Mouse (Mus musculus) MEL (cell line): Measurements from ENCODE around the gene Gatad2b. TPM values are rescaled to one million over a fixed set of nuclear protein-coding genes. Genes with fewer than 3 reads are reported as not detected.

Experiments
- DNase-seq: peaks from one replicate; pipeline ENCODE4 v3.0.0; 2011; ENCODE audit warnings: low read depth, low spot score
- H3K27ac ChIP-seq: 2 replicates; pipeline ENCODE4 v1.5.1; 2012; ENCODE audit warnings: low read depth, mild to moderate bottlenecking, control low read depth, low read length, moderate library complexity; ENCODE audit not compliant: control insufficient read depth
- H3K27me3 ChIP-seq, 2 experiments: fragments of 150-350 bp in 1 of 2; sonication (generic) in 1 of 2; 2 replicates each; pipeline ENCODE4 v1.6.1; 2012; ENCODE audit warnings: low read length in 2 of 2, mild to moderate bottlenecking in 2 of 2, improper control_type of control experiment in 1 of 2, moderate library complexity in 1 of 2; ENCODE audit not compliant: insufficient read depth in 2 of 2, control insufficient read depth in 1 of 2
- H3K36me3 ChIP-seq, 2 experiments: 2 replicates each; pipeline ENCODE4 v1.6.1; 2012 to 2014; ENCODE audit warnings: low read length in 2 of 2, improper control_type of control experiment in 1 of 2, inconsistent platforms in 1 of 2, mild to moderate bottlenecking in 1 of 2; ENCODE audit not compliant: insufficient read depth in 2 of 2, control insufficient read depth in 1 of 2
- H3K4me1 ChIP-seq, 2 experiments: fragments of 150-350 bp in 1 of 2; sonication (generic) in 1 of 2; 2 replicates each; pipeline ENCODE4 v1.6.1; 2012; ENCODE audit warnings: low read length in 2 of 2, improper control_type of control experiment in 1 of 2, mild to moderate bottlenecking in 1 of 2; ENCODE audit not compliant: insufficient read depth in 2 of 2, control insufficient read depth in 1 of 2
- H3K4me3 ChIP-seq, 2 experiments: fragments of 150-350 bp in 1 of 2; sonication (generic) in 1 of 2; 2 replicates each; pipeline ENCODE4 v1.5.1; 2012; ENCODE audit warnings: low read depth in 2 of 2, low read length in 2 of 2, mild to moderate bottlenecking in 2 of 2, moderate library complexity in 2 of 2, control low read depth in 1 of 2, improper control_type of control experiment in 1 of 2; ENCODE audit not compliant: control insufficient read depth in 1 of 2, insufficient read depth in 1 of 2
- H3K79me2 ChIP-seq: 2 replicates; pipeline ENCODE4 v1.6.1; 2012; ENCODE audit warnings: mild to moderate bottlenecking, low read length, moderate library complexity; ENCODE audit not compliant: control insufficient read depth, poor library complexity, insufficient read depth
- H3K9ac ChIP-seq: 2 replicates; pipeline ENCODE4 v1.6.1; 2012; ENCODE audit warnings: low read depth, mild to moderate bottlenecking, control low read depth, low read length, moderate library complexity; ENCODE audit not compliant: control insufficient read depth, poor library complexity, severe bottlenecking
- H3K9me3 ChIP-seq: fragments of 150-350 bp; sonication (generic); replicated peaks from 2 replicates; pipeline ENCODE4 v1.6.1; 2012; ENCODE audit warnings: mild to moderate bottlenecking, low read length, improper control_type of control experiment, moderate library complexity; ENCODE audit not compliant: insufficient read depth
- CHD2 ChIP-seq: IDR thresholded peaks from 2 replicates; pipeline ENCODE4 v1.6.1; 2011; ENCODE audit warnings: low read length, improper control_type of control experiment
- CTCF ChIP-seq, 3 experiments: IDR thresholded peaks in 2 of 3; conservative IDR thresholded peaks in 1 of 3; 2 replicates each; pipeline ENCODE4 v1.5.1; 2011 to 2012; ENCODE audit warnings: low read length in 3 of 3, low read depth in 2 of 3, mild to moderate bottlenecking in 2 of 3, improper control_type of control experiment in 1 of 3, inconsistent platforms in 1 of 3, mixed read lengths in 1 of 3, moderate library complexity in 1 of 3; ENCODE audit not compliant: control insufficient read depth in 1 of 3, insufficient read depth in 1 of 3, poor library complexity in 1 of 3, severe bottlenecking in 1 of 3
- E2F4 ChIP-seq: IDR thresholded peaks from 2 replicates; pipeline ENCODE4 v1.6.1; 2011; ENCODE audit warnings: low read depth, low read length, improper control_type of control experiment, borderline replicate concordance
- ELF1 ChIP-seq: IDR thresholded peaks from 2 replicates; pipeline ENCODE4 v1.6.1; 2014; ENCODE audit warnings: low read depth, mild to moderate bottlenecking, inconsistent platforms, low read length, improper control_type of control experiment, moderate library complexity
- EP300 ChIP-seq, 2 experiments: IDR thresholded peaks; 2 replicates each; pipeline ENCODE4 v1.6.1; 2011; ENCODE audit warnings: improper control_type of control experiment in 2 of 2, low read length in 2 of 2, low read depth in 1 of 2, mild to moderate bottlenecking in 1 of 2
- HCFC1 ChIP-seq: IDR thresholded peaks from 2 replicates; pipeline ENCODE4 v1.6.1; 2012; ENCODE audit warnings: low read depth, mild to moderate bottlenecking, inconsistent platforms, low read length, improper control_type of control experiment, moderate library complexity
- MAX ChIP-seq: IDR thresholded peaks from 2 replicates; pipeline ENCODE4 v1.6.1; 2011; ENCODE audit warnings: low read length, improper control_type of control experiment
- MXI1 ChIP-seq: IDR thresholded peaks from 2 replicates; pipeline ENCODE4 v1.6.1; 2011; ENCODE audit warnings: mild to moderate bottlenecking, low read depth, low read length, improper control_type of control experiment
- MYB ChIP-seq: IDR thresholded peaks from 2 replicates; pipeline ENCODE4 v1.6.1; 2011; ENCODE audit warnings: mild to moderate bottlenecking, low read depth, low read length, improper control_type of control experiment
- MYC ChIP-seq: IDR thresholded peaks from 2 replicates; pipeline ENCODE4 v1.6.1; 2011; ENCODE audit warnings: low read depth, mild to moderate bottlenecking, low read length, improper control_type of control experiment, moderate library complexity
- NELFE ChIP-seq: IDR thresholded peaks from 2 replicates; pipeline ENCODE4 v1.6.1; 2011; ENCODE audit warnings: low read depth, low read length, improper control_type of control experiment
- RAD21 ChIP-seq: IDR thresholded peaks from 2 replicates; pipeline ENCODE4 v1.6.1; 2011; ENCODE audit warnings: mild to moderate bottlenecking, low read depth, low read length, improper control_type of control experiment
- RCOR1 ChIP-seq: IDR thresholded peaks from 2 replicates; pipeline ENCODE4 v1.6.1; 2012; ENCODE audit warnings: low read depth, mild to moderate bottlenecking, inconsistent platforms, low read length, improper control_type of control experiment
- SIN3A ChIP-seq: IDR thresholded peaks from 2 replicates; pipeline ENCODE4 v1.6.1; 2012; ENCODE audit warnings: low read length, improper control_type of control experiment, inconsistent platforms
- SMC3 ChIP-seq: IDR thresholded peaks from 2 replicates; pipeline ENCODE4 v1.6.1; 2011; ENCODE audit warnings: low read depth, low read length, improper control_type of control experiment
- TCF12 ChIP-seq: IDR thresholded peaks from 2 replicates; pipeline ENCODE4 v1.6.1; 2014; ENCODE audit warnings: low read depth, mild to moderate bottlenecking, inconsistent platforms, low read length, improper control_type of control experiment, moderate library complexity
- UBTF ChIP-seq: IDR thresholded peaks from 2 replicates; pipeline ENCODE4 v1.6.1; 2012; ENCODE audit warnings: low read depth, mild to moderate bottlenecking, inconsistent platforms, low read length, improper control_type of control experiment, moderate library complexity, borderline replicate concordance; ENCODE audit not compliant: insufficient read depth
- USF1 ChIP-seq: IDR thresholded peaks from 2 replicates; pipeline ENCODE4 v1.6.1; 2014; ENCODE audit warnings: low read depth, mild to moderate bottlenecking, inconsistent platforms, low read length, improper control_type of control experiment, moderate library complexity
- USF2 ChIP-seq, 2 experiments: IDR thresholded peaks; 2 replicates each; pipeline ENCODE4 v1.6.1; 2011 to 2012; ENCODE audit warnings: improper control_type of control experiment in 2 of 2, low read length in 2 of 2, borderline replicate concordance in 1 of 2, inconsistent platforms in 1 of 2, low read depth in 1 of 2, mild to moderate bottlenecking in 1 of 2; ENCODE audit not compliant: insufficient read depth in 1 of 2
- ZC3H11A ChIP-seq: IDR thresholded peaks from 2 replicates; pipeline ENCODE4 v1.6.1; 2012; ENCODE audit warnings: low read depth, mild to moderate bottlenecking, inconsistent platforms, low read length, improper control_type of control experiment
- ZNF384 ChIP-seq: IDR thresholded peaks from 2 replicates; pipeline ENCODE4 v1.6.1; 2012; ENCODE audit warnings: low read depth, mild to moderate bottlenecking, inconsistent platforms, low read length, improper control_type of control experiment
- polyA plus RNA-seq, 2 experiments: library from polyadenylated mRNA; stranded (reverse) in 1 of 2; unstranded in 1 of 2; fragments of >175 nt in 1 of 2; fragments of >200 nt in 1 of 2; gene quantifications; 2 replicates each; pipeline versions ENCODE4 v1.2.1 to v1.2.4; 2012; ENCODE audit warnings: low replicate concordance in 2 of 2, low read depth in 1 of 2; ENCODE audit not compliant: insufficient read length in 2 of 2, insufficient read depth in 1 of 2, missing spikeins in 1 of 2
- total RNA-seq: library from RNA; depleted of rRNA; stranded (reverse); fragments of 300-350 nt; gene quantifications from 2 replicates; pipeline ENCODE4 v1.2.3, GENCODE M21; 2012

Gatad2b gene
- total and polyA plus RNA-seq, 3 experiments, result 9.1 to 37.6 TPM; not detected in 1

DNA sequence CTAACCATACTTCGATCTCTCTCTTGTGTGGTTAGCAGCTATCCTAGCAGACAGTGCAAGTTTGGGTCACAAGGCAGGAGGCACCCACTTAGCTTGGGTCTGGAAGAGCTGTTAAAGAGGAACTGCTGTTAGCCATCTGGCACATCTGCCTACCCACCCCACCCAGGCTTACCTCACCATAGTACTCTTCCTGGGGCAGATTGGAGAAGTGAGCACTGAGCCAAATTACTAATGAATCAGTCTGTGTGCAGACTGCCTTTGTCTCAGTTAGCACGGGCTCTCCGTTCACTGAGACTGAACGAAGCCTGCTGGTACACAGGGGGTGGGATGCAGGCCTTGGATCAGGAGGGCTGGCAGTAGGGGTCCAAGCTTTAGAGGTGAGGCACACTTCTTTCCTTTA, 90.7 kb downstream of the Gatad2b start (continued):
- TF ChIP-seq MYC (0 out of 2 replicates have a peak, but pooled peaks have one; percentile 23), ZC3H11A (no peak), CHD2 (no peak), HCFC1 (no peak), MXI1 (0 out of 2 replicates have a peak, but pooled peaks have one; percentile 34), EP300 (IDR thresholded peaks at IDR 0.05; ENCODE audit: low read depth in 1 of 2, low read length in 2 of 2) (peak; percentile 67 to 83), SMC3 (no peak), E2F4 (no peak), CTCF (IDR thresholded peaks at IDR 0.05 in 2 of 3, conservative IDR thresholded peaks at IDR 0.05 in 1 of 3; ENCODE audit: control insufficient read depth in 1 of 3, insufficient read depth in 1 of 3, low read depth in 2 of 3, low read length in 3 of 3, poor library complexity in 1 of 3, severe bottlenecking in 1 of 3) (no peak), USF1 (peak; percentile 23; the same call in 1 of the 2 replicates), NELFE (no peak), ELF1 (no peak), UBTF (peak; percentile 67; the same call in 1 of the 2 replicates)
- TF ChIP-seq, all 39 proteins: peak for 12

DNA sequence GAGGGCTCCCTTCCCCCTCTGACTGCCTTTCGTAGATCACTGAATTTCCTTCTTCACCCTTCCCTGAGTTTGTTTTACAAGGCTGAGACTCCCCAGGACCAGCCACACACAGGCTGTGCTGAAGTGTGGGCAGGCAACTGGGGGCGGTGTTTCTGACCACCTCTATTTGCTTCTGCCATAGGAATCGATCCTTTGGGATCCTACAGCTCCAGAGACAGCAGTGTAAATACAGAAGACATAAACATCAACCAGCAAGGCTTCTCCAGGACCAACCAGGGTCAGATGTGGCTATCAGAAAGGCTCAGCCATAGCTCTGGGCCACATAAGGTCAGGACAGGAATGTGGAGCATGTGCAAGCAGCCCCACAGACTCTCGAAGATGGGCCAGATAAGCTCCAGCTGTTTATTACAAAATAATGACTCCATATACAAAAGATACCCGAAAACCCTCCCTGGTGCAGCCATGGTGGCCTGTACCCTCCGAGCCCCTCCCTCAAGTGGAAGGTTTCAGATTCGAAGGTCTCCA, 91.9 kb downstream of the Gatad2b start:
- no peak for TF ChIP-seq RAD21
- TF ChIP-seq USF2 (IDR thresholded peaks at IDR 0.05; ENCODE audit: borderline replicate concordance in 1 of 2, insufficient read depth in 1 of 2, low read depth in 1 of 2, low read length in 2 of 2), result no peak
- TF ChIP-seq, all 39 proteins: peak for 0
- no peak overlapping the region for H3K4me3 ChIP-seq
- DNase-seq, result no peak
- H3K4me1 ChIP-seq, result peaks cover 4 to 6% of the 10 kb centered on the region in 2 experiments; a peak in 3 of 4 replicates
- no peak overlapping the region for H3K9ac ChIP-seq
- no peaks in the 10 kb centered on the region for H3K27me3 ChIP-seq
- no peak overlapping the region for H3K27ac ChIP-seq
- H3K36me3 ChIP-seq, result peaks cover 0 to 4% of the 10 kb centered on the region in 2 experiments; a peak in 2 of 4 replicates
- no peaks in the 10 kb centered on the region for H3K79me2 ChIP-seq
- H3K9me3 ChIP-seq, result no peaks in the 10 kb centered on the region

DNA sequence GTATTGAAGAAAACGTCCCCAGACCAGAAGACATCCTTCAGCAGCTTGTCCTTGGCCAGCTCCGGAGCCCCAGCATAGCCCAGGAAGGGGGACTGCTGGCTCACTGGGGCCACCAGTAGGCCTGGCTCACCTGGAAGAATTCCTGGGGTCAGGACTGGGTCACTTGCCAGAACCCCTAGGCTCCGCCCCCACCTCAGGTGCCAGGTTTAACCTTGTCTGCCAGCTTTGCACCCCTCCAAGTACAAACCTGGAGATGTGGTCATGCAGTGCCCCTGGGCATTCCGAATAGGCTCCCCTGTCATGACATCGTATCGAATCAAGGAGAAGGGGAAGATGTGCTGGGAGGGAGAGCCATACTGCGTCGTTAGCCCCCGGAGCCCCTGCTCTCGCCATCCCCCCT, 93.8 kb downstream of the Gatad2b start:
- no peaks in the 10 kb centered on the region for H3K79me2 ChIP-seq
- H3K27me3 ChIP-seq, result no peaks in the 10 kb centered on the region
- no peak overlapping the region for H3K27ac ChIP-seq
- H3K9ac ChIP-seq, result no peak overlapping the region
- peaks cover 0 to 4% of the 10 kb centered on the region in 2 experiments; a peak in 3 of 4 replicates for H3K36me3 ChIP-seq
- TF ChIP-seq HCFC1, result no peak
- no peak for TF ChIP-seq MAX
- no peak for TF ChIP-seq SIN3A
- no peak for TF ChIP-seq RCOR1
- TF ChIP-seq ZNF384, result no peak
- TF ChIP-seq RAD21, result no peak
- no peak for TF ChIP-seq MYC
- TF ChIP-seq TCF12, result no peak
- no peak for TF ChIP-seq MYB
- DNase-seq, result no peak
- H3K4me1 ChIP-seq, result peaks cover 4 to 6% of the 10 kb centered on the region in 2 experiments; a peak in 3 of 4 replicates
- no peaks in the 10 kb centered on the region for H3K9me3 ChIP-seq
- no peak overlapping the region for H3K4me3 ChIP-seq
